Mouse (Mus musculus): ENCODE data around the gene Cox15. TPM values are rescaled to one million over a fixed set of nuclear protein-coding genes. Genes with fewer than 3 reads are reported as not detected.

Cox15 gene
- total RNA-seq, 2 experiments from 2014 or later = 11.8 to 16.5 TPM

GRCm38 (mm10) chr19:43761543-43762256, 8.9 kb upstream of the Cox15 start:
- DNase-seq (ENCODE audit: low spot score in 2 of 2) = no peak

- DNase-seq (ENCODE audit: low spot score in 2 of 2) = peak in 1 of 2 experiments; percentile 76
These were observed 7.7 kb upstream of the Cox15 start for GRCm38 (mm10) chr19:43760504-43760903.

GRCm38 (mm10) chr19:43754872-43755271, 2.1 kb upstream of the Cox15 start:
- no peak for DNase-seq (ENCODE audit: low spot score in 2 of 2)

- no peak for DNase-seq (ENCODE audit: low spot score in 2 of 2)
These were observed 1.4 kb upstream of the Cox15 start for GRCm38 (mm10) chr19:43754237-43754636.

GRCm38 (mm10) chr19:43753226-43753835, 531 bp upstream of the Cox15 start:
- peak; percentile 75 to 92 for DNase-seq (ENCODE audit: low spot score in 2 of 2)

- DNase-seq (ENCODE audit: low spot score in 2 of 2) = no peak
These were observed 2.8 kb downstream of the Cox15 start for GRCm38 (mm10) chr19:43750008-43750407.

- DNase-seq (ENCODE audit: low spot score in 2 of 2) = no peak
These were observed 4.9 kb downstream of the Cox15 start for GRCm38 (mm10) chr19:43747877-43748276.

GRCm38 (mm10) chr19:43745740-43746139, 7.1 kb downstream of the Cox15 start:
- DNase-seq (ENCODE audit: low spot score in 2 of 2) = no peak

GRCm38 (mm10) chr19:43743401-43743800, 9.4 kb downstream of the Cox15 start:
- DNase-seq (ENCODE audit: low spot score in 2 of 2) = no peak

- no peak for DNase-seq (ENCODE audit: low spot score in 2 of 2)
These were observed 14.4 kb downstream of the Cox15 start for GRCm38 (mm10) chr19:43738409-43738808.

- no peak for DNase-seq (ENCODE audit: low spot score in 2 of 2)
These were observed 21.6 kb downstream of the Cox15 start for GRCm38 (mm10) chr19:43731157-43731556.

- no peak for DNase-seq (ENCODE audit: low spot score in 2 of 2)
These were observed 22.8 kb downstream of the Cox15 start for GRCm38 (mm10) chr19:43730037-43730428.

- no peak for DNase-seq (ENCODE audit: low spot score in 2 of 2)
These were observed 23.3 kb downstream of the Cox15 start for GRCm38 (mm10) chr19:43729296-43730036.

GRCm38 (mm10) chr19:43726510-43727146, 26.2 kb downstream of the Cox15 start:
- DNase-seq (ENCODE audit: low spot score in 2 of 2) = no peak

- DNase-seq (ENCODE audit: low spot score in 2 of 2) = no peak
These were observed 28.0 kb downstream of the Cox15 start for GRCm38 (mm10) chr19:43724821-43725220.

GRCm38 (mm10) chr19:43724194-43724593, 28.6 kb downstream of the Cox15 start:
- no peak for DNase-seq (ENCODE audit: low spot score in 2 of 2)

GRCm38 (mm10) chr19:43723501-43723900, 29.3 kb downstream of the Cox15 start:
- no peak for DNase-seq (ENCODE audit: low spot score in 2 of 2)

GRCm38 (mm10) chr19:43722891-43723290, 29.9 kb downstream of the Cox15 start:
- DNase-seq (ENCODE audit: low spot score in 2 of 2) = no peak

GRCm38 (mm10) chr19:43720061-43720460, 32.7 kb downstream of the Cox15 start:
- DNase-seq (ENCODE audit: low spot score in 2 of 2) = no peak

- DNase-seq (ENCODE audit: low spot score in 2 of 2) = no peak
These were observed 40.8 kb downstream of the Cox15 start for GRCm38 (mm10) chr19:43711971-43712370.

GRCm38 (mm10) chr19:43711159-43711916, 41.5 kb downstream of the Cox15 start:
- DNase-seq (ENCODE audit: low spot score in 2 of 2) = no peak

Data from layer of hippocampus, adult 18-20 months (tissue).